Mouse (Mus musculus) hindbrain, postnatal 0 days (tissue): ENCODE results near the gene Trpm3. TPM values are rescaled to one million over a fixed set of nuclear protein-coding genes. Genes with fewer than 3 reads are reported as not detected.

Experiments
- ATAC-seq: fragments of 200-750 bp; cut with Nextera tagmentation; 2 replicates; pipeline ENCODE4 v1.8.0; 2017; ENCODE audit warnings: mild to moderate bottlenecking, moderate TSS enrichment, moderate library complexity
- DNase-seq: peaks from one replicate; pipeline ENCODE4 v3.0.0-alpha.2; 2015; ENCODE audit warnings: low spot score
- H3K27ac ChIP-seq: fragments of 300-500 bp; sonication (generic); 2 replicates; pipeline ENCODE4 v1.5.1; 2014; ENCODE audit warnings: mild to moderate bottlenecking
- H3K27me3 ChIP-seq: fragments of 300-500 bp; sonication (generic); 2 replicates; pipeline ENCODE4 v1.6.1; 2014; ENCODE audit warnings: low read length, mixed read lengths; ENCODE audit not compliant: insufficient read depth
- H3K36me3 ChIP-seq: fragments of 300-500 bp; sonication (generic); 2 replicates; pipeline ENCODE4 v1.6.1; 2014; ENCODE audit warnings: low read length, mixed read lengths; ENCODE audit not compliant: insufficient read depth
- H3K4me1 ChIP-seq: fragments of 300-500 bp; sonication (generic); 2 replicates; pipeline ENCODE4 v1.6.1; 2014; ENCODE audit warnings: antibody characterized with exemption, low read length, mixed read lengths; ENCODE audit not compliant: insufficient read depth
- H3K4me2 ChIP-seq: fragments of 300-500 bp; sonication (generic); 2 replicates; pipeline ENCODE4 v1.6.1; 2014; ENCODE audit warnings: low read depth, mild to moderate bottlenecking, low read length, moderate library complexity, mixed read lengths
- H3K4me3 ChIP-seq: fragments of 300-500 bp; sonication (generic); 2 replicates; pipeline ENCODE4 v1.5.1; 2014; ENCODE audit warnings: low read length
- H3K9ac ChIP-seq: fragments of 300-500 bp; sonication (generic); replicated peaks from 2 replicates; pipeline ENCODE4 v1.6.1; 2014; ENCODE audit warnings: mild to moderate bottlenecking, low read length, moderate library complexity, mixed read lengths
- H3K9me3 ChIP-seq: fragments of 300-500 bp; sonication (generic); 2 replicates; pipeline ENCODE4 v1.6.1; 2016; ENCODE audit warnings: low read length, mixed read lengths
- CTCF ChIP-seq: IDR thresholded peaks from 2 replicates; pipeline ENCODE4 v1.5.1; 2016; ENCODE audit warnings: antibody characterized with exemption, control low read depth, low read depth
- WGBS: fragments of 180-500 bp; shearing (Covaris S2); extraction: QIAGEN DNeasy Blood & Tissue Kit; methylation state at CpG from one replicate; pipeline ENCODE4 v1.1.7; 2014; 5-methylcytosine and 5-hydroxymethylcytosine counted together
- polyA plus RNA-seq: library from polyadenylated mRNA; unstranded; fragments of >200 nt; fragmentation: Nextera tagmentation; extraction: Ambion mirVana; gene quantifications from 2 replicates; pipeline ENCODE4 v1.2.1, GENCODE M21; 2015
- total RNA-seq: library from RNA; depleted of rRNA; stranded (reverse); fragments of >200 nt; gene quantifications from 2 replicates; pipeline ENCODE4 v1.2.3, GENCODE M21; 2014

Trpm3 gene
- total and polyA plus RNA-seq, 2 experiments from 2014 or later: 44.1 to 63.5 TPM

GRCm38 (mm10) chr19:22527944-22528343 lies 389.1 kb downstream of the Trpm3 start:
- H3K4me1 ChIP-seq: no peaks in the 10 kb centered on the region
- no peak for DNase-seq
- TF ChIP-seq CTCF: no peak
- no peak overlapping the region for H3K4me2 ChIP-seq
- no peak overlapping the region for H3K4me3 ChIP-seq
- no peaks in the 10 kb centered on the region for H3K27me3 ChIP-seq
- no peak overlapping the region for H3K9ac ChIP-seq
- no peak overlapping the region for H3K27ac ChIP-seq
- no peak for ATAC-seq
- H3K36me3 ChIP-seq: no peaks in the 10 kb centered on the region
- no peaks in the 10 kb centered on the region for H3K9me3 ChIP-seq

DNA sequence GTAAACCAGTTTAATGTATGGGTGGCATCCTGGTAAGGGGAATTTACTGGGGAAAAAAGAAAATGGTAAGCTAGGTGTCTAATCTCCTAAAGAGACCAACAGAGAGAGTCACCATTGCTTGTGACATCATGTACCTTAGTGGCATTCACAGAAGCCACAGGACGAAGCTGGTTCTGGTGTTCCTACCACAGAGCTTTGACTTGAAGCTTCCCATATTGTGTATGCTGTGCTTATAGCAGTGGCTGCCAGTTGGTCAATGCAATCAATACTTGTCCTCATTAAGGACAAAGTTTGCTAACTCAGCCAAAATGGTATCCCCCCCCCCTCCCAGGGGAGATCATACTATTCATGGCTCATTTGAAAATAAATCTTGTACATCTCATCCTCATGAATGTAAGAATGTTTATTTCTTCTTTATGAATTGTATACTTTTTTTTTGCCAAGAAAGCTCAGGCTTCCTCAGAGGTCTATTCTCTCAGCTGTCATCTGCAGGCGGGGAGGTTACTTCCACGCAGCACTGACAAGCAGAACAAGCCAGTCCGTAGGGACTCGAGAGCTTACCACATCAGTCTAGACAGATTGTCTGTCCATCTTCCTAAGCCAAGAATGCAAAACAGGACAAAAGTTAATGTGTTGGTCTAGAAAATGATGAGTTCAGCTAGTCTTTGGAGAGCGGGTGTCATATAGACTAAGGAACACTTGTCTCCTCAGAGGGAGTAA lies 404.3 kb downstream of the Trpm3 start:
- no peaks in the 10 kb centered on the region for H3K4me1 ChIP-seq
- no peaks in the 10 kb centered on the region for H3K9me3 ChIP-seq
- no peaks in the 10 kb centered on the region for H3K27me3 ChIP-seq
- 81% methylated on average over 6 of the region's 6 CpGs for WGBS
- TF ChIP-seq CTCF: no peak
- no peak for DNase-seq
- ATAC-seq: no peak
- H3K9ac ChIP-seq: no peak overlapping the region
- H3K36me3 ChIP-seq: no peaks in the 10 kb centered on the region
- H3K27ac ChIP-seq: no peak overlapping the region
- no peak overlapping the region for H3K4me3 ChIP-seq
- no peak overlapping the region for H3K4me2 ChIP-seq

GRCm38 (mm10) chr19:22552179-22552578 lies 413.3 kb downstream of the Trpm3 start:
- H3K27me3 ChIP-seq: no peaks in the 10 kb centered on the region
- H3K36me3 ChIP-seq: no peaks in the 10 kb centered on the region
- WGBS: 31% methylated on average over 5 of the region's 5 CpGs
- ATAC-seq (no peak), DNase-seq (peak; percentile 65)
- H3K4me3 ChIP-seq: no peak overlapping the region
- H3K9me3 ChIP-seq: no peaks in the 10 kb centered on the region
- peak; percentile 67 for TF ChIP-seq CTCF
- no peak overlapping the region for H3K9ac ChIP-seq
- no peak overlapping the region for H3K27ac ChIP-seq
- no peak overlapping the region for H3K4me2 ChIP-seq
- H3K4me1 ChIP-seq: no peaks in the 10 kb centered on the region; the same call in 1 of the 2 replicates

DNA sequence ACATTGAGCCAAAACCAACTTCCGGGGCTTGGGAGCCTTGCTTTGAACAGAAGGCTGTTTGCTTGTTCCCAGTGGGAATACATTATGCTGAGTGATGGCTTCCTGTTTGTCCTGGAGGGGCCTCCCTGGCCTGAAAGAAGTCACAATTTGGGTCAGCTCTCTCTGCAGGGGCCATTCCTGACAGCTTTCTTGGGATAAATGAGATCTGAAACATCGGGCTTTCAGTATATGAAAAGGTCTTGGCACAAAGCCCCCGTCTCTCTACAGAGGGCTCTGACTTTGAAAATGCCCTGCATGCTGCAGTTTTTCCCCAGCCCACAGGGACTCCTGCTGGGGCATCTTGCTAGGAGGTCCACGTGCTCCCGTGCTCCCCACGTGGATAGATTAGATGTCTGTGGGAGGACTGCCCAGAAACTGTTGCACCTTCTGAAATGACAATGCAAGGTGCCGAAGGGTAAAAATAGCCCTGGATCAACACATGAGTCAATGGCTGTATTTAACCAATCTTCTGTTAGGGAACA lies 415.6 kb downstream of the Trpm3 start:
- WGBS: 5% methylated on average over 7 of the region's 7 CpGs
- no peaks in the 10 kb centered on the region for H3K27me3 ChIP-seq
- peak overlapping the region; percentile 21 for H3K27ac ChIP-seq
- peak; percentile 20; the same call in 1 of the 2 replicates for TF ChIP-seq CTCF
- H3K4me2 ChIP-seq: peak overlapping the region; percentile 45
- no peak overlapping the region for H3K4me3 ChIP-seq
- ATAC-seq: peak; percentile 88
- H3K9me3 ChIP-seq: no peaks in the 10 kb centered on the region
- H3K36me3 ChIP-seq: no peaks in the 10 kb centered on the region
- DNase-seq: peak; percentile 78
- no peak overlapping the region; the same call in 1 of the 2 replicates for H3K9ac ChIP-seq
- no peaks in the 10 kb centered on the region; the same call in 1 of the 2 replicates for H3K4me1 ChIP-seq

DNA sequence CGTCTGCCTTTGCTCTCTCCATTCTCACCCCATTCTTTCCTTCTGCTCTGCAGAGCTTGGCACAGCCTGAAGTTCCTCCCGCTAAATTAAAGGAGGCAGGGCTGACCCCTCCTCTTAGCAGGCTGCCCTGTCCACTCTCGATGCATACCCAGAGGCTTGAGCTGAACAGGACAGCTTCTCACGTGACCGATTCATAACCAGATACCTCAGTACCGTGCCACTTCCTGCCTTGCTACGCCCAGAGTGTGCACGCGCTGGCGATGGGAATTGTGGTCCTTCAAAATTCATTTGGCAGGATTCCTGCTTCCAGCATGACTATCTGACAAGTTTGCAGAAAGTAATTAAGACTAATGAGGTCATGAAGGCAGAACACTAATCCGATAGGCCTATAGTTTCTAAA lies 433.6 kb downstream of the Trpm3 start:
- H3K4me3 ChIP-seq: no peak overlapping the region
- no peaks in the 10 kb centered on the region for H3K9me3 ChIP-seq
- DNase-seq: peak; percentile 25
- H3K4me2 ChIP-seq: peak overlapping the region; percentile 39
- H3K36me3 ChIP-seq: no peaks in the 10 kb centered on the region
- 45% methylated on average over 11 of the region's 11 CpGs for WGBS
- H3K4me1 ChIP-seq: no peaks in the 10 kb centered on the region
- ATAC-seq: no peak
- no peak for TF ChIP-seq CTCF
- no peak overlapping the region for H3K9ac ChIP-seq
- H3K27ac ChIP-seq: no peak overlapping the region
- H3K27me3 ChIP-seq: no peaks in the 10 kb centered on the region

DNA sequence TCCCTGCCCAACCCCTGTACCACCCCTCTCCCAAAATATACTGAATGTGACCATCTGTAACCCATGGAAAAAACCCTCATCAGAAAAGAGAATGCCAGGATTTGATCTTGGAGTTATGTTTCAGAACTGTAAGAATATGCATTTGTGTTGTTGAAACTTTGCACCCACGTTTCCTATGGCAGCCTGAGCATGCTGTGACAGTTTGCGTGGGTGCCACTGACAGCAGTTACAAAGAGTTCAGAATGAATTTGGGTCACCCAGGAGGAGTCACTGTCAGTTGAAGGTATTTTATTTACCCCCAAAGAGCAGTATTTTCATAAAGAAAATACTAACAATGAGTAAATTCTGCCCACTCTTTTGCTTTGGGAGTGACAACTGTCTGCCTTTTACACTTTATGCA lies 434.0 kb downstream of the Trpm3 start:
- no peak overlapping the region; the same call in 1 of the 2 replicates for H3K4me2 ChIP-seq
- H3K4me3 ChIP-seq: no peak overlapping the region
- DNase-seq (no peak), ATAC-seq (no peak)
- 80% methylated on average over 2 of the region's 2 CpGs for WGBS
- no peaks in the 10 kb centered on the region for H3K4me1 ChIP-seq
- no peaks in the 10 kb centered on the region for H3K27me3 ChIP-seq
- H3K27ac ChIP-seq: no peak overlapping the region
- no peaks in the 10 kb centered on the region for H3K36me3 ChIP-seq
- H3K9ac ChIP-seq: no peak overlapping the region
- no peak for TF ChIP-seq CTCF
- no peaks in the 10 kb centered on the region for H3K9me3 ChIP-seq

DNA sequence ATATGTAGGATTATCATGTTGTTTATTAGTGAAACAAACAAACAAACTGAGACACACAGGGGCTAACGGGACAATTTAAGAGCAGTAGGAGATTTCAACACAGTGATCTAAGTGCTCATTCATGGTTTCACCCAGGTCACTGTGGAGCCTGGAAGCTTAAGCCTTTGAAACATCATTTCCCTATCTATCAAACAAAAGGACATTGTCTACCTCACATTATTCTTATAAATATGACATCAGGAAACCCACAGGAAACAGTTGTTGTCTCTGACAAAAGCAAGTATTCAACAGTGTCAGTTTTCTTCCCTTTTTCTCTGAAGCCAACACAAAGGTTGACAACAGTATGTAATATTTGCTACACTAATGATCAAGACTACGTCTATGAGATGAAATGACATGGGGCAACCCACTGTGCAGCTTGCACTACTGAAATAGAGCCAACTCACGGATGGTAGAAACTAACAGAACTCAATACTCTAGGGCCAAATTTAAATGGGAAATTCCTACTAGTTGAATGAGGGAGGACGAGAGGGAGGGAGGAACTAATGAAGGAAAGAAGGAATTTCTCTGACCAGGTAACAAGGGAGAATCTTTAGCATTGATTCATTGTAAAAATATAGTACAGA lies 443.4 kb downstream of the Trpm3 start:
- ATAC-seq: no peak
- no peak overlapping the region for H3K4me3 ChIP-seq
- H3K9ac ChIP-seq: no peak overlapping the region
- no peaks in the 10 kb centered on the region for H3K36me3 ChIP-seq
- H3K4me1 ChIP-seq: no peaks in the 10 kb centered on the region
- H3K27me3 ChIP-seq: no peaks in the 10 kb centered on the region
- no peaks in the 10 kb centered on the region for H3K9me3 ChIP-seq
- no peak overlapping the region for H3K4me2 ChIP-seq
- no peak overlapping the region for H3K27ac ChIP-seq
- no peak for DNase-seq
- no peak for TF ChIP-seq CTCF
- 68% methylated on average over 4 of the region's 4 CpGs for WGBS
